Mouse (Mus musculus): ENCODE data around the gene Zkscan5. TPM values are rescaled to one million over a fixed set of nuclear protein-coding genes. Genes with fewer than 3 reads are reported as not detected.

The Zkscan5 gene
- polyA plus RNA-seq, 1 experiment = 2.8 TPM

- no peak overlapping the region for H3K4me3 ChIP-seq (ENCODE audit: extremely low read depth, insufficient read depth, insufficient read length)
- TF ChIP-seq CTCF (IDR thresholded peaks at IDR 0.05; ENCODE audit: extremely low read depth, insufficient read depth, insufficient read length, insufficient replicate concordance) (no peak), POLR2A (IDR thresholded peaks at IDR 0.05; ENCODE audit: low read depth, low read length) (no peak)
- H3K27me3 ChIP-seq (ENCODE audit: control insufficient read depth, insufficient read depth, low read length) = no peaks in the 10 kb centered on the region
- DNase-seq (ENCODE audit: low read depth in 1 of 2, low spot score in 2 of 2) = no peak
- WGBS = 82% methylated on average over 18 of the region's 18 CpGs
- H3K4me1 ChIP-seq (ENCODE audit: control insufficient read depth, insufficient read depth, insufficient read length) = no peaks in the 10 kb centered on the region
- H3K27ac ChIP-seq (ENCODE audit: insufficient read depth, low read length) = no peak overlapping the region
- H3K36me3 ChIP-seq (ENCODE audit: control insufficient read depth, insufficient read depth, low read length) = peaks cover 47% of the 10 kb centered on the region
These were observed 25.8 kb upstream of the Zkscan5 start for GRCm38 (mm10) chr5:145178461-145178980.

GRCm38 (mm10) chr5:145185244-145185643, 19.1 kb upstream of the Zkscan5 start:
- no peak overlapping the region for H3K27ac ChIP-seq (ENCODE audit: insufficient read depth, low read length)
- TF ChIP-seq POLR2A (IDR thresholded peaks at IDR 0.05; ENCODE audit: low read depth, low read length) (no peak), CTCF (IDR thresholded peaks at IDR 0.05; ENCODE audit: extremely low read depth, insufficient read depth, insufficient read length, insufficient replicate concordance) (no peak)
- peaks cover 48% of the 10 kb centered on the region for H3K36me3 ChIP-seq (ENCODE audit: control insufficient read depth, insufficient read depth, low read length)
- no peaks in the 10 kb centered on the region for H3K27me3 ChIP-seq (ENCODE audit: control insufficient read depth, insufficient read depth, low read length)
- H3K4me3 ChIP-seq (ENCODE audit: extremely low read depth, insufficient read depth, insufficient read length) = no peak overlapping the region
- WGBS = 86% methylated on average over 2 of the region's 2 CpGs
- no peak for DNase-seq (ENCODE audit: low read depth in 1 of 2, low spot score in 2 of 2)
- H3K4me1 ChIP-seq (ENCODE audit: control insufficient read depth, insufficient read depth, insufficient read length) = no peaks in the 10 kb centered on the region

- H3K4me3 ChIP-seq (ENCODE audit: extremely low read depth, insufficient read depth, insufficient read length) = no peak overlapping the region
- WGBS = 87% methylated on average over 6 of the region's 6 CpGs
- no peaks in the 10 kb centered on the region; the same call in 1 of the 2 replicates for H3K4me1 ChIP-seq (ENCODE audit: control insufficient read depth, insufficient read depth, insufficient read length)
- DNase-seq (ENCODE audit: low read depth in 1 of 2, low spot score in 2 of 2) = no peak
- peaks cover 25% of the 10 kb centered on the region for H3K36me3 ChIP-seq (ENCODE audit: control insufficient read depth, insufficient read depth, low read length)
- TF ChIP-seq POLR2A (IDR thresholded peaks at IDR 0.05; ENCODE audit: low read depth, low read length) (no peak), CTCF (IDR thresholded peaks at IDR 0.05; ENCODE audit: extremely low read depth, insufficient read depth, insufficient read length, insufficient replicate concordance) (no peak)
- H3K27ac ChIP-seq (ENCODE audit: insufficient read depth, low read length) = no peak overlapping the region
- no peaks in the 10 kb centered on the region for H3K27me3 ChIP-seq (ENCODE audit: control insufficient read depth, insufficient read depth, low read length)
These were observed 14.9 kb upstream of the Zkscan5 start for GRCm38 (mm10) chr5:145189416-145189815.

GRCm38 (mm10) chr5:145190373-145190772, 14.0 kb upstream of the Zkscan5 start:
- no peak for TF ChIP-seq POLR2A (IDR thresholded peaks at IDR 0.05; ENCODE audit: low read depth, low read length)
- no peak for TF ChIP-seq CTCF (IDR thresholded peaks at IDR 0.05; ENCODE audit: extremely low read depth, insufficient read depth, insufficient read length, insufficient replicate concordance)
- Histone ChIP-seq H3K4me3 (ENCODE audit: extremely low read depth, insufficient read depth, insufficient read length) (peak overlapping the region; percentile 71; the same call in 1 of the 2 replicates), H3K4me1 (ENCODE audit: control insufficient read depth, insufficient read depth, insufficient read length) (no peaks in the 10 kb centered on the region; the same call in 1 of the 2 replicates), H3K27ac (ENCODE audit: insufficient read depth, low read length) (no peak overlapping the region), H3K27me3 (ENCODE audit: control insufficient read depth, insufficient read depth, low read length) (no peaks in the 10 kb centered on the region), H3K36me3 (ENCODE audit: control insufficient read depth, insufficient read depth, low read length) (peaks cover 22% of the 10 kb centered on the region)
- 29% methylated on average over 5 of the region's 5 CpGs for WGBS
- no peak for DNase-seq (ENCODE audit: low read depth in 1 of 2, low spot score in 2 of 2)

- no peak for TF ChIP-seq CTCF (IDR thresholded peaks at IDR 0.05; ENCODE audit: extremely low read depth, insufficient read depth, insufficient read length, insufficient replicate concordance)
- peak; percentile 58; the same call in 1 of the 2 replicates for TF ChIP-seq POLR2A (IDR thresholded peaks at IDR 0.05; ENCODE audit: low read depth, low read length)
- WGBS = under 1% methylated on average over 41 of the region's 41 CpGs
- Histone ChIP-seq H3K27me3 (ENCODE audit: control insufficient read depth, insufficient read depth, low read length) (no peaks in the 10 kb centered on the region), H3K4me1 (ENCODE audit: control insufficient read depth, insufficient read depth, insufficient read length) (no peaks in the 10 kb centered on the region; the same call in 1 of the 2 replicates), H3K4me3 (ENCODE audit: extremely low read depth, insufficient read depth, insufficient read length) (peak overlapping the region; percentile 71), H3K27ac (ENCODE audit: insufficient read depth, low read length) (peak overlapping the region; percentile 75), H3K36me3 (ENCODE audit: control insufficient read depth, insufficient read depth, low read length) (peaks cover 22% of the 10 kb centered on the region)
- DNase-seq (ENCODE audit: low read depth in 1 of 2, low spot score in 2 of 2) = peak; percentile 67 to 91
These were observed 13.2 kb upstream of the Zkscan5 start for GRCm38 (mm10) chr5:145190875-145191798.

GRCm38 (mm10) chr5:145191962-145192361, 12.4 kb upstream of the Zkscan5 start, which contains the start of gene Atp5j2:
Atp5j2 (minus strand) TSS chr5:145192062.
- DNase-seq (ENCODE audit: low read depth in 1 of 2, low spot score in 2 of 2) = no peak

More at GRCm38 (mm10) chr5:145191962-145192361, 12.4 kb upstream of the Zkscan5 start, which contains the start of gene Atp5j2:
- Histone ChIP-seq H3K36me3 (ENCODE audit: control insufficient read depth, insufficient read depth, low read length) (peaks cover 14% of the 10 kb centered on the region), H3K4me1 (ENCODE audit: control insufficient read depth, insufficient read depth, insufficient read length) (no peaks in the 10 kb centered on the region; the same call in 1 of the 2 replicates), H3K27ac (ENCODE audit: insufficient read depth, low read length) (peak within 1 kb of the TSS; percentile 75), H3K4me3 (ENCODE audit: extremely low read depth, insufficient read depth, insufficient read length) (peak within 1 kb of the TSS; percentile 71), H3K27me3 (ENCODE audit: control insufficient read depth, insufficient read depth, low read length) (no peaks in the 10 kb centered on the region)
- no peak for TF ChIP-seq CTCF (IDR thresholded peaks at IDR 0.05; ENCODE audit: extremely low read depth, insufficient read depth, insufficient read length, insufficient replicate concordance)
- TF ChIP-seq POLR2A (IDR thresholded peaks at IDR 0.05; ENCODE audit: low read depth, low read length) = no peak
- WGBS = 93% methylated on average over 2 of the region's 2 CpGs

Measured in spleen, adult 2 months (tissue).